Mouse (Mus musculus) cerebellum, adult 2 months (tissue): ENCODE results near the gene Abhd14b. TPM values are rescaled to one million over a fixed set of nuclear protein-coding genes. Genes with fewer than 3 reads are reported as not detected.
A peak's percentile ranks its signal among the peaks of the same experiment; 100 is the strongest.

ENCODE experiments used
- DNase-seq, 2 experiments: peaks; one replicate each; pipeline ENCODE4 v3.0.0; 2021
- H3K27ac ChIP-seq: fragments of 200-500 bp; 2 replicates; pipeline ENCODE4 v1.5.1; 2012; ENCODE audit warnings: low read length, control low read depth, inconsistent platforms; ENCODE audit not compliant: insufficient read depth
- H3K27me3 ChIP-seq: fragments of 200-500 bp; 2 replicates; pipeline ENCODE4 v1.6.1; 2012; ENCODE audit warnings: inconsistent platforms, mild to moderate bottlenecking, low read length, moderate library complexity; ENCODE audit not compliant: control insufficient read depth, insufficient read depth
- H3K4me1 ChIP-seq: fragments of 200-500 bp; 2 replicates; pipeline ENCODE4 v1.6.1; 2011; ENCODE audit warnings: low read length; ENCODE audit not compliant: control insufficient read depth, insufficient read depth
- H3K4me3 ChIP-seq: fragments of 200-500 bp; replicated peaks from 2 replicates; pipeline ENCODE3; 2011; ENCODE audit warnings: mild to moderate bottlenecking, low read depth, low read length, control low read depth; ENCODE audit not compliant: insufficient read depth
- CTCF ChIP-seq: fragments of 200-500 bp; IDR thresholded peaks from 2 replicates; pipeline ENCODE4 v1.5.1; 2011; ENCODE audit warnings: low read depth, mild to moderate bottlenecking, control low read depth, low read length, moderate library complexity, borderline replicate concordance; ENCODE audit not compliant: insufficient read depth
- POLR2A ChIP-seq: fragments of 200-500 bp; IDR thresholded peaks from 2 replicates; pipeline ENCODE4 v1.6.1; 2011; ENCODE audit warnings: low read length, control low read depth, borderline replicate concordance; ENCODE audit not compliant: insufficient read depth
- WGBS: fragments of 180-500 bp; shearing (Covaris S2); methylation state at CpG from one replicate; pipeline ENCODE4 v1.1.7; 2018; 5-methylcytosine and 5-hydroxymethylcytosine counted together
- polyA plus RNA-seq: library from polyadenylated mRNA; depleted of rRNA; stranded (reverse); fragments of >200 nt; gene quantifications from 2 replicates; pipeline ENCODE4 v1.2.3, GENCODE M21; 2012; rRNA removed

The Abhd14b gene
- polyA plus RNA-seq = 59.7 and 68.5 TPM in 2 replicates

GRCm38 (mm10) chr9:106447348-106447747 lies at the start of gene Abhd14b, which contains the start of gene Abhd14a:
Abhd14b (plus strand) TSS chr9:106447459.
Abhd14a (minus strand) TSS chr9:106447678.
- peak within 1 kb of the TSS; percentile 63 for H3K27ac ChIP-seq
- DNase-seq = peak; percentile 96 to 97
- peak within 1 kb of the TSS; percentile 65 for H3K4me3 ChIP-seq
- no peaks in the 10 kb centered on the region for H3K27me3 ChIP-seq
- peaks cover 25% of the 10 kb centered on the region for H3K4me1 ChIP-seq
- TF ChIP-seq POLR2A (peak; percentile 47; the same call in 1 of the 2 replicates), CTCF (peak; percentile 59)
- under 1% methylated on average over 24 of the region's 24 CpGs for WGBS

- TF ChIP-seq POLR2A = no peak
- no peak for TF ChIP-seq CTCF
These were observed 49.5 kb upstream of the Abhd14b start for GRCm38 (mm10) chr9:106397733-106398132.

GRCm38 (mm10) chr9:106398667-106399311 lies 48.5 kb upstream of the Abhd14b start:
- TF ChIP-seq POLR2A (no peak), CTCF (no peak)
- H3K27ac ChIP-seq = no peak overlapping the region
- H3K4me3 ChIP-seq = no peak overlapping the region
- H3K4me1 ChIP-seq = peaks cover 6% of the 10 kb centered on the region
- no peak for DNase-seq
- WGBS = 83% methylated on average over 9 of the region's 9 CpGs
- no peaks in the 10 kb centered on the region for H3K27me3 ChIP-seq

More at GRCm38 (mm10) chr9:106397733-106398132, 49.5 kb upstream of the Abhd14b start:
- WGBS = 94% methylated on average over 4 of the region's 4 CpGs
- H3K27me3 ChIP-seq = no peaks in the 10 kb centered on the region
- H3K4me1 ChIP-seq = peaks cover 6% of the 10 kb centered on the region
- H3K4me3 ChIP-seq = no peak overlapping the region
- DNase-seq = no peak
- no peak overlapping the region for H3K27ac ChIP-seq

GRCm38 (mm10) chr9:106399808-106400207 lies 47.5 kb upstream of the Abhd14b start:
- peaks cover 6% of the 10 kb centered on the region for H3K4me1 ChIP-seq
- no peak for DNase-seq
- no peak overlapping the region for H3K27ac ChIP-seq
- TF ChIP-seq POLR2A (no peak), CTCF (no peak)
- 94% methylated on average over 3 of the region's 3 CpGs for WGBS
- no peaks in the 10 kb centered on the region for H3K27me3 ChIP-seq
- H3K4me3 ChIP-seq = no peak overlapping the region

GRCm38 (mm10) chr9:106402149-106402548 lies 45.1 kb upstream of the Abhd14b start:
- 91% methylated on average over 5 of the region's 5 CpGs for WGBS
- TF ChIP-seq POLR2A (no peak), CTCF (no peak)
- no peak overlapping the region for H3K27ac ChIP-seq
- DNase-seq = no peak
- peaks cover 12% of the 10 kb centered on the region for H3K4me1 ChIP-seq
- no peaks in the 10 kb centered on the region for H3K27me3 ChIP-seq
- H3K4me3 ChIP-seq = no peak overlapping the region

- 91% methylated on average over 16 of the region's 16 CpGs for WGBS
- no peak for DNase-seq
- no peak overlapping the region for H3K27ac ChIP-seq
These were observed 44.5 kb upstream of the Abhd14b start for GRCm38 (mm10) chr9:106402607-106403375.

GRCm38 (mm10) chr9:106405275-106405674 lies 42.0 kb upstream of the Abhd14b start:
- TF ChIP-seq POLR2A (no peak), CTCF (no peak)

More at GRCm38 (mm10) chr9:106402607-106403375, 44.5 kb upstream of the Abhd14b start:
- H3K27me3 ChIP-seq = no peaks in the 10 kb centered on the region
- H3K4me3 ChIP-seq = no peak overlapping the region
- TF ChIP-seq CTCF = no peak
- TF ChIP-seq POLR2A = no peak
- peaks cover 12% of the 10 kb centered on the region for H3K4me1 ChIP-seq

More at GRCm38 (mm10) chr9:106405275-106405674, 42.0 kb upstream of the Abhd14b start:
- Histone ChIP-seq H3K27ac (no peak overlapping the region), H3K4me3 (no peak overlapping the region), H3K4me1 (peaks cover 12% of the 10 kb centered on the region), H3K27me3 (no peaks in the 10 kb centered on the region)
- DNase-seq = no peak
- 12% methylated on average over 6 of the region's 6 CpGs for whole genome bisulfite sequencing
